11 mouse cellular contexts compared by ENCODE assay signal in genomic region chr12:89700937-89701458, GRCm38 (mm10).
DNase-seq lines count a peak whose midpoint lies in the region; ATAC-seq and TF ChIP-seq lines count a peak whose summit lies in the region.
"Had no signal": no experiment of that assay in that cellular context is flagged by ENCODE, and none has a peak within 500 bp of the region (broad histone marks: within the 10 kb centered on the region; RNA-seq: fewer than 3 reads in every experiment).

No protein-coding gene starts in this region.

- 51% methylated on average over 3 of the region's 3 CpGs for WGBS in kidney, postnatal 0 days
- 51% methylated on average over 3 of the region's 3 CpGs for WGBS in kidney, embryonic 16.5 days
- WGBS in midbrain, postnatal 0 days = 43% methylated on average over 3 of the region's 3 CpGs
- WGBS in midbrain, embryonic 15.5 days = 40% methylated on average over 3 of the region's 3 CpGs
- 3% methylated on average over 3 of the region's 3 CpGs for WGBS in cerebellum, adult 2 months

- ATAC-seq in kidney, postnatal 0 days (replicated peaks; ENCODE audit: low FRiP score, low read depth) = no peak
- no peak for ATAC-seq in kidney, embryonic 16.5 days (ENCODE audit: low FRiP score, low TSS enrichment)
- no peak for ATAC-seq in midbrain, postnatal 0 days (ENCODE audit: low FRiP score)
- ATAC-seq in midbrain, embryonic 15.5 days (replicated peaks) = no peak

- no peak overlapping the region for H3K27ac ChIP-seq in kidney, postnatal 0 days
- H3K27ac ChIP-seq in kidney, embryonic 16.5 days (ENCODE audit: low read length) = no peak overlapping the region
- no peak overlapping the region for H3K27ac ChIP-seq in midbrain, postnatal 0 days (ENCODE audit: low read depth, low read length)
- H3K27ac ChIP-seq in midbrain, embryonic 15.5 days = no peak overlapping the region
- peak overlapping the region; percentile 72; the same call in 1 of the 2 replicates for H3K27ac ChIP-seq in cerebellum, adult 2 months (ENCODE audit: insufficient read depth, low read length)
- H3K27ac ChIP-seq: heart, embryonic 15.5 days; stomach, embryonic 15.5 days had no signal

- no peaks in the 10 kb centered on the region for H3K27me3 ChIP-seq in kidney, postnatal 0 days (ENCODE audit: insufficient read depth, low read length)
- no peaks in the 10 kb centered on the region for H3K27me3 ChIP-seq in kidney, embryonic 16.5 days (ENCODE audit: insufficient read depth, low read length)
- H3K27me3 ChIP-seq in midbrain, postnatal 0 days (ENCODE audit: insufficient read depth, low read length) = no peaks in the 10 kb centered on the region
- no peaks in the 10 kb centered on the region for H3K27me3 ChIP-seq in midbrain, embryonic 15.5 days (replicated peaks)
- H3K27me3 ChIP-seq in cerebellum, adult 2 months (ENCODE audit: control insufficient read depth, insufficient read depth, low read length) = no peaks in the 10 kb centered on the region
- H3K27me3 ChIP-seq: CH12.LX; heart, embryonic 15.5 days; stomach, embryonic 15.5 days had no signal

- no peaks in the 10 kb centered on the region for H3K9me3 ChIP-seq in kidney, postnatal 0 days (replicated peaks; ENCODE audit: low read length)
- no peaks in the 10 kb centered on the region for H3K9me3 ChIP-seq in kidney, embryonic 16.5 days (ENCODE audit: low read length)
- no peaks in the 10 kb centered on the region for H3K9me3 ChIP-seq in midbrain, postnatal 0 days (ENCODE audit: low read length)
- no peaks in the 10 kb centered on the region for H3K9me3 ChIP-seq in midbrain, embryonic 15.5 days
- H3K9me3 ChIP-seq: heart, embryonic 15.5 days; stomach, embryonic 15.5 days had no signal

- no peak for TF ChIP-seq CTCF in kidney, postnatal 0 days (IDR thresholded peaks at IDR 0.05; ENCODE audit: low read depth)
- no peak for TF ChIP-seq CTCF in midbrain, postnatal 0 days (IDR thresholded peaks at IDR 0.05)
- no peak for TF ChIP-seq CTCF in cerebellum, adult 2 months (IDR thresholded peaks at IDR 0.05; ENCODE audit: borderline replicate concordance, insufficient read depth, low read depth, low read length)

- peak; percentile 19 for DNase-seq in kidney, postnatal 0 days (ENCODE audit: low spot score)
- DNase-seq in midbrain, postnatal 0 days (ENCODE audit: low spot score) = peak; percentile 51
- DNase-seq in cerebellum, adult 2 months = peak; percentile 50 to 76
- peak; percentile 57 to 66 for DNase-seq in cerebellum, postnatal 25 days
- DNase-seq in layer of hippocampus, postnatal 10 days (ENCODE audit: low spot score in 2 of 2) = no peak
- DNase-seq: kidney, adult 8-10 months had no signal

- no peaks in the 10 kb centered on the region for H3K36me3 ChIP-seq in kidney, postnatal 0 days (ENCODE audit: insufficient read depth, low read length)
- no peaks in the 10 kb centered on the region for H3K36me3 ChIP-seq in kidney, embryonic 16.5 days (ENCODE audit: insufficient read depth, low read length)
- H3K36me3 ChIP-seq in midbrain, postnatal 0 days (ENCODE audit: insufficient read depth, low read length) = no peaks in the 10 kb centered on the region
- no peaks in the 10 kb centered on the region for H3K36me3 ChIP-seq in midbrain, embryonic 15.5 days (replicated peaks)
- H3K36me3 ChIP-seq: heart, embryonic 15.5 days; stomach, embryonic 15.5 days had no signal

- no peak overlapping the region for H3K4me2 ChIP-seq in kidney, postnatal 0 days (ENCODE audit: low read length)
- H3K4me2 ChIP-seq in kidney, embryonic 16.5 days (replicated peaks; ENCODE audit: low read depth, low read length) = no peak overlapping the region
- H3K4me2 ChIP-seq in midbrain, postnatal 0 days (ENCODE audit: low read depth, low read length, poor library complexity, severe bottlenecking) = no peak overlapping the region
- no peak overlapping the region for H3K4me2 ChIP-seq in midbrain, embryonic 15.5 days
- H3K4me2 ChIP-seq: heart, embryonic 15.5 days; stomach, embryonic 15.5 days had no signal

- no peak overlapping the region for H3K9ac ChIP-seq in kidney, postnatal 0 days (ENCODE audit: low read depth, low read length)
- H3K9ac ChIP-seq in kidney, embryonic 16.5 days (replicated peaks; ENCODE audit: low read length) = no peak overlapping the region
- no peak overlapping the region for H3K9ac ChIP-seq in midbrain, postnatal 0 days (replicated peaks; ENCODE audit: low read length, poor library complexity, severe bottlenecking)
- H3K9ac ChIP-seq in midbrain, embryonic 15.5 days = no peak overlapping the region
- H3K9ac ChIP-seq: heart, embryonic 15.5 days; stomach, embryonic 15.5 days had no signal

- no peak for TF ChIP-seq POLR2A in cerebellum, adult 2 months (IDR thresholded peaks at IDR 0.05; ENCODE audit: borderline replicate concordance, insufficient read depth, low read length)

- H3K4me3 ChIP-seq in kidney, postnatal 0 days (replicated peaks; ENCODE audit: low read depth, low read length) = no peak overlapping the region
- no peak overlapping the region for H3K4me3 ChIP-seq in kidney, embryonic 16.5 days (ENCODE audit: low read length)
- no peak overlapping the region for H3K4me3 ChIP-seq in midbrain, postnatal 0 days (ENCODE audit: low read depth, low read length)
- no peak overlapping the region for H3K4me3 ChIP-seq in midbrain, embryonic 15.5 days
- no peak overlapping the region for H3K4me3 ChIP-seq in cerebellum, adult 2 months (replicated peaks; ENCODE audit: insufficient read depth, low read depth, low read length)
- H3K4me3 ChIP-seq: heart, embryonic 15.5 days; stomach, embryonic 15.5 days had no signal

- no peaks in the 10 kb centered on the region for H3K4me1 ChIP-seq in kidney, postnatal 0 days (replicated peaks; ENCODE audit: insufficient read depth, low read length)
- H3K4me1 ChIP-seq in kidney, embryonic 16.5 days (ENCODE audit: insufficient read depth, low read length) = no peaks in the 10 kb centered on the region
- no peaks in the 10 kb centered on the region for H3K4me1 ChIP-seq in midbrain, postnatal 0 days (ENCODE audit: insufficient read depth, low read length)
- peaks cover 7% of the 10 kb centered on the region; the same call in 1 of the 2 replicates for H3K4me1 ChIP-seq in midbrain, embryonic 15.5 days
- peaks cover 13% of the 10 kb centered on the region for H3K4me1 ChIP-seq in cerebellum, adult 2 months (ENCODE audit: control insufficient read depth, insufficient read depth, low read length)
- H3K4me1 ChIP-seq: heart, embryonic 15.5 days; stomach, embryonic 15.5 days had no signal

Comparison
In these comparisons a context has a peak if more than half of its experiments do, and no peak if none do; other contexts are left out.
1. DNase-seq: peak in kidney, postnatal 0 days (single experiment), midbrain, postnatal 0 days (single experiment), cerebellum, adult 2 months (2 of 2) and cerebellum, postnatal 25 days (2 of 2); none in layer of hippocampus, postnatal 10 days (0 of 2).